Mouse (Mus musculus): ENCODE data around the gene Srsf10. TPM values are rescaled to one million over a fixed set of nuclear protein-coding genes. Genes with fewer than 3 reads are reported as not detected.

The Srsf10 gene
- polyA plus RNA-seq, 1 experiment from 2014 or later, result 157 TPM

GRCm38 (mm10) chr4:135834124-135834717 is 21.3 kb upstream of the Srsf10 start:
- Histone ChIP-seq H3K36me3 (no peaks in the 10 kb centered on the region), H3K27me3 (replicated peaks) (peaks cover 10% of the 10 kb centered on the region; the same call in 1 of the 2 replicates), H3K4me3 (no peak overlapping the region), H3K9me3 (replicated peaks) (no peaks in the 10 kb centered on the region), H3K4me1 (no peaks in the 10 kb centered on the region), H3K9ac (no peak overlapping the region), H3K27ac (no peak overlapping the region), H3K4me2 (no peak overlapping the region)
- WGBS (ENCODE audit: insufficient replicate concordance), result 73% methylated on average over 8 of the region's 8 CpGs
- no peak for ATAC-seq

DNA sequence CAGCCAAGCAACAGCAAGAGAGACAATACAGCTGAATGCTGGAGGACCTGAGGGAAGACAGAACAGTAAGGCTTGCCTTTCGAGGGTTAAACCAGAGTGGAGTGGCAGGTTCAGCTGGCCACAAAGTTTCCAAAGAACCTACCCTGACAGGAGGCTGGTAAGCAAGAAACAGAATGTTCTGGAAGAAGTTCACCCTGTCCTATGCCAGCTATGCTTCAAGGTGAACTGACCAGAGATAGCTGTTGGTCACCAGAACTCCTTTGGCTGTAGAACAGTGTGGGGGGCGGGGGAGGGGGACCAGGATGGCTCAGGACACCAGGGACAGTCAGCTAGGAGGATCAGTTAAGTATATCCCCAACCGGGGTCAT is 16.6 kb upstream of the Srsf10 start:
- no peak for ATAC-seq
- Histone ChIP-seq H3K4me1 (no peaks in the 10 kb centered on the region), H3K27me3 (replicated peaks) (peaks cover 8% of the 10 kb centered on the region; the same call in 1 of the 2 replicates), H3K36me3 (no peaks in the 10 kb centered on the region), H3K9ac (no peak overlapping the region), H3K4me2 (no peak overlapping the region), H3K4me3 (no peak overlapping the region), H3K9me3 (replicated peaks) (no peaks in the 10 kb centered on the region), H3K27ac (no peak overlapping the region)
- 57% methylated on average over 3 of the region's 3 CpGs for WGBS (ENCODE audit: insufficient replicate concordance)

GRCm38 (mm10) chr4:135839293-135840011 is 16.1 kb upstream of the Srsf10 start:
- Histone ChIP-seq H3K4me2 (no peak overlapping the region), H3K9ac (no peak overlapping the region), H3K27ac (no peak overlapping the region), H3K36me3 (no peaks in the 10 kb centered on the region), H3K9me3 (replicated peaks) (no peaks in the 10 kb centered on the region), H3K27me3 (replicated peaks) (peaks cover 6% of the 10 kb centered on the region; the same call in 1 of the 2 replicates), H3K4me3 (no peak overlapping the region), H3K4me1 (no peaks in the 10 kb centered on the region)
- 78% methylated on average over 21 of the region's 21 CpGs for whole genome bisulfite sequencing (ENCODE audit: insufficient replicate concordance)
- ATAC-seq, result no peak

DNA sequence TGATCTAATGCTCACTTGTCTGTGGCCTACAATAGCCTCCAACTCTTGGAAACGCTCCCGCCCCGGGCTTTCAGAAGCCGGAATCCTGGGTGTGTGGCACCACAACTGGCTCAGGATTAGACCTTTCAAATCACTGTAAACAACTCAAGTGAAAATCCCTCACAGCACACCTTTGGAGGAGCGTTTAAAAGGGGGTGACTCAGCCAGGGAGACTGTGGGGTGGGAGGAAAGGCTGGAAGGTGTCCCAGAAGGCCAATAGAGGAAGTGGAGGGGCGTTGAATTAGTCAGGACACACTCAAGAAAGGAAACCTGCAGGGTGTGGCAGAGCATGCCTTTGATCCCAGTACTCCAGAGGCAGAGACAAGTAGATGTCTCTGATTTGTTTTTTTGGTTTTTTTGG is 11.1 kb upstream of the Srsf10 start:
- Histone ChIP-seq H3K27me3 (replicated peaks) (no peaks in the 10 kb centered on the region), H3K4me1 (peaks cover 13% of the 10 kb centered on the region; the same call in 1 of the 2 replicates), H3K9ac (no peak overlapping the region), H3K4me2 (no peak overlapping the region), H3K4me3 (no peak overlapping the region), H3K36me3 (no peaks in the 10 kb centered on the region), H3K9me3 (replicated peaks) (no peaks in the 10 kb centered on the region), H3K27ac (no peak overlapping the region)
- WGBS (ENCODE audit: insufficient replicate concordance), result 64% methylated on average over 6 of the region's 6 CpGs
- ATAC-seq, result no peak

GRCm38 (mm10) chr4:135847581-135847980 is 8.0 kb upstream of the Srsf10 start:
- Histone ChIP-seq H3K36me3 (no peaks in the 10 kb centered on the region), H3K9ac (no peak overlapping the region), H3K4me2 (no peak overlapping the region), H3K4me3 (no peak overlapping the region), H3K27me3 (replicated peaks) (no peaks in the 10 kb centered on the region), H3K4me1 (peaks cover 43% of the 10 kb centered on the region), H3K9me3 (replicated peaks) (no peaks in the 10 kb centered on the region), H3K27ac (no peak overlapping the region)
- no peak for ATAC-seq
- 64% methylated on average over 5 of the region's 5 CpGs for WGBS (ENCODE audit: insufficient replicate concordance)

DNA sequence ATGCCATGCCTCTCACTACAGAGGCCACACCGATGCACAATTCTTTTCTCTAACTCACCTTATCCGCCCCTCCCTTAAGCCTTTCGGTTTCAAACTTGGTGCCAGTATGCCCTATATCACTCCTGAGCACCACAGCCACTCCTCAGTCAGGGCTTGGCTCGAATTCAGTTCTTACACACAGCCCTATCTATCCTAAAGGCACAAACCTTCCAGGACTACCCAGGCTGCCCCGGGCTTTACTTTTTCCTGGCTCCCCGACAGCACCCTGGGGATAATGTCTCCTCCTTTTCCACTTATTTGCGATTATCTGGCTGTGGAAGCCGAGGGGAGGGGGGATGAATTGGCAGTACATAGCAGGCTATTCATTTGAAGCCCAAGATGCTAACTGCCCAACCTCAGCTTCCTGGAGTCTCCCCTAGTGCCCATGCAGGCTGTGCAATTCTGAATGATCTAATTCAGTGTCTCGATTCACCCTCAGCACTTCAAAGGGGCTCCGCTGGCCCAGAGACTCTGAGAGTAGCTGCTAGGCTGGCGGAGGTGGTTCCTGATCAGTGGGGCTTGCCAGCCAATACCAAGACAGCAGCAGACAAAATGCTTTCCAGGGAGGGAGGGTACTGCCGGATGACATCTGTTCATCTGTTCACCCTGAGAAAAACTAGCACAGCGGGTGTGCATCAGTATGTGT is 5.0 kb upstream of the Srsf10 start:
- H3K27me3 ChIP-seq (replicated peaks), result no peaks in the 10 kb centered on the region
- peaks cover 72% of the 10 kb centered on the region for H3K4me1 ChIP-seq
- no peak for ATAC-seq
- H3K9ac ChIP-seq, result peak overlapping the region; percentile 62
- H3K4me3 ChIP-seq, result no peak overlapping the region
- peak overlapping the region; percentile 61 for H3K4me2 ChIP-seq
- 54% methylated on average over 13 of the region's 13 CpGs for WGBS (ENCODE audit: insufficient replicate concordance)
- peak overlapping the region; percentile 98 for H3K27ac ChIP-seq
- H3K36me3 ChIP-seq, result no peaks in the 10 kb centered on the region
- H3K9me3 ChIP-seq (replicated peaks), result no peaks in the 10 kb centered on the region

DNA sequence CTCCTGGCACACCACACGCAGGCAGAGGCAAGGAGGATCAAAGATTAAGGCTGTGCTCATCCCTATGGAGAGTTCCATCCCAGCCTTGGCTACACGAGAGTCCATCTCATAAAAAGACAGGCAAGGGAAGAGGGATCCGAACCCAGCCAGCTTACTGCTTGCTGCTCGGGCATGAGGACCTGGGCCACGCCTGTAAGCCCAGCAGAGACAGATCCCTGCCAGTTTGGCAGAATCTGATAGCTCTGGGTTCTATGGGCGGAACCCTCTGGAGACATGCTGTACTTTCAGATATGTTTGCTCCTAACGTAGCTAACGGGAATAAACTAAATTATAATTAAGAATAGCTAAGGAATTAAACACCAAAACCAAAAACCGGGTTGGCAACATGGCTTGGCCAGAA is 3.6 kb upstream of the Srsf10 start:
- Histone ChIP-seq H3K9me3 (replicated peaks) (no peaks in the 10 kb centered on the region), H3K27me3 (replicated peaks) (no peaks in the 10 kb centered on the region), H3K4me3 (0 out of 2 replicates have a peak overlapping the region, but pooled peaks have one; percentile 4), H3K36me3 (no peaks in the 10 kb centered on the region), H3K4me2 (peak overlapping the region; percentile 61), H3K4me1 (peaks cover 63% of the 10 kb centered on the region), H3K9ac (peak overlapping the region; percentile 62), H3K27ac (peak overlapping the region; percentile 98)
- ATAC-seq, result peak; percentile 75
- WGBS (ENCODE audit: insufficient replicate concordance), result 44% methylated on average over 9 of the region's 9 CpGs

DNA sequence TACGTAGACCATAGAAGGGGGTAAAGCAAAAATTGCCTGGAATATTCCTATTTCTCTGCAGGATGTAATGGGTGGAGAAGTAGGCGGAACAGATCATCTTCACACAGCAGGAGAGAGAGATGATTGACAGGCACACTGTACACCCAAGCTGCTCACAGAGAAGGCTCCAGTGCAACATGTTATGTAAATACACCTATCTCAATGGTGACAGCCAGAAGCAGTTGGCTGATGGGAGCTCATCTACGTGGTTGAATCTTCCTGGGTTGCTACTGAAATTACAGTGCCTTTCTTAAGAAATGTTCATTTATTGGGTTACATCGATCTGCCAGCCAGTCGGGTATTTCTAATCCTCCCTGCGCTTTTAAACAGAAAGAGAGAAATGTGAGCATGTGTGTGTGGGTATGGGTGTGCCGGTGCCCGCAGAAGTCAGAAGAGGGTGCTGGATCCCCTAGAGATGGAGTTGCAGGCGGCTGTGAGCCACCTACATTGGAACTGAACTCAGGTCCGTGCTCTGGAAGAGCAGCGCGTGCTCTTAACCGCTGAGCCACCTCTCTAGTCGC is 1.5 kb upstream of the Srsf10 start:
- H3K4me2 ChIP-seq, result peak overlapping the region; percentile 77
- ATAC-seq, result no peak
- H3K9me3 ChIP-seq (replicated peaks), result no peaks in the 10 kb centered on the region
- no peaks in the 10 kb centered on the region for H3K27me3 ChIP-seq (replicated peaks)
- peak overlapping the region; percentile 98 for H3K27ac ChIP-seq
- peaks cover 75% of the 10 kb centered on the region for H3K4me1 ChIP-seq
- H3K4me3 ChIP-seq, result no peak overlapping the region
- 85% methylated on average over 14 of the region's 14 CpGs for WGBS (ENCODE audit: insufficient replicate concordance)
- peak overlapping the region; percentile 97; the same call in 1 of the 2 replicates for H3K9ac ChIP-seq
- H3K36me3 ChIP-seq, result peaks cover 5% of the 10 kb centered on the region

- WGBS (ENCODE audit: insufficient replicate concordance), result 71% methylated on average over 11 of the region's 11 CpGs
- Histone ChIP-seq H3K36me3 (peaks cover 10% of the 10 kb centered on the region), H3K9ac (peak overlapping the region; percentile 97), H3K9me3 (replicated peaks) (no peaks in the 10 kb centered on the region), H3K4me1 (peaks cover 81% of the 10 kb centered on the region), H3K27ac (peak overlapping the region; percentile 98), H3K27me3 (replicated peaks) (no peaks in the 10 kb centered on the region), H3K4me2 (peak overlapping the region; percentile 77), H3K4me3 (peak overlapping the region; percentile 96)
- ATAC-seq, result no peak
Measured at GRCm38 (mm10) chr4:135854630-135855029, 917 bp upstream of the Srsf10 start.

- WGBS (ENCODE audit: insufficient replicate concordance), result 9% methylated on average over 6 of the region's 6 CpGs
- peaks cover 81% of the 10 kb centered on the region for H3K4me1 ChIP-seq
- no peak for ATAC-seq
Measured at GRCm38 (mm10) chr4:135855080-135855479, 467 bp upstream of the Srsf10 start.

GRCm38 (mm10) chr4:135856223-135857091 is 910 bp downstream of the Srsf10 start:
- Histone ChIP-seq H3K9me3 (replicated peaks) (no peaks in the 10 kb centered on the region), H3K36me3 (peaks cover 26% of the 10 kb centered on the region), H3K4me3 (peak overlapping the region; percentile 96), H3K27ac (peak overlapping the region; percentile 98), H3K27me3 (replicated peaks) (no peaks in the 10 kb centered on the region), H3K9ac (peak overlapping the region; percentile 97), H3K4me1 (peaks cover 77% of the 10 kb centered on the region), H3K4me2 (peak overlapping the region; percentile 77)
- peak; percentile 71 for ATAC-seq
- WGBS (ENCODE audit: insufficient replicate concordance), result under 1% methylated on average over 91 of the region's 91 CpGs

More at GRCm38 (mm10) chr4:135855080-135855479, 467 bp upstream of the Srsf10 start:
- H3K4me3 ChIP-seq, result peak overlapping the region; percentile 96
- H3K36me3 ChIP-seq, result peaks cover 15% of the 10 kb centered on the region
- no peaks in the 10 kb centered on the region for H3K9me3 ChIP-seq (replicated peaks)
- H3K9ac ChIP-seq, result peak overlapping the region; percentile 97
- H3K4me2 ChIP-seq, result peak overlapping the region; percentile 77
- no peaks in the 10 kb centered on the region for H3K27me3 ChIP-seq (replicated peaks)
- H3K27ac ChIP-seq, result peak overlapping the region; percentile 98

Measured in liver, embryonic 12.5 days (tissue).